Mouse (Mus musculus): Measurements from ENCODE around the gene Smpd3. TPM values are rescaled to one million over a fixed set of nuclear protein-coding genes. Genes with fewer than 3 reads are reported as not detected.

The Smpd3 gene
- polyA plus RNA-seq (2015; fragmentation: Nextera tagmentation; extraction: Ambion mirVana) = 0.46 and 0.77 TPM in 2 replicates

GRCm38 (mm10) chr8:106337852-106338521 lies at the start of gene Smpd3:
Gene Smpd3 (minus strand): TSS chr8:106337988.
- H3K27me3 ChIP-seq (ENCODE audit: control insufficient read depth, insufficient read depth, low read depth, low read length) = peaks cover 28% of the 10 kb centered on the region
- H3K4me1 ChIP-seq (ENCODE audit: control insufficient read depth, low read depth, low read length) = peaks cover 4% of the 10 kb centered on the region
- peak; percentile 99 for ATAC-seq (ENCODE audit: low read depth)
- H3K36me3 ChIP-seq (ENCODE audit: control insufficient read depth, insufficient read depth) = no peaks in the 10 kb centered on the region
- H3K9ac ChIP-seq (ENCODE audit: low read depth, low read length) = no peak within 1 kb of the TSS
- H3K4me3 ChIP-seq (ENCODE audit: low read depth, low read length) = peak within 1 kb of the TSS; percentile 53
- H3K9me3 ChIP-seq (replicated peaks; ENCODE audit: control insufficient read depth, low read length) = no peaks in the 10 kb centered on the region
- under 1% methylated on average over 45 of the region's 45 CpGs for WGBS (ENCODE audit: insufficient replicate concordance)
- H3K4me2 ChIP-seq (ENCODE audit: low read depth, low read length) = peak within 1 kb of the TSS; percentile 55
- no peak within 1 kb of the TSS for H3K27ac ChIP-seq (ENCODE audit: low read length)

- no peaks in the 10 kb centered on the region for H3K27me3 ChIP-seq (ENCODE audit: control insufficient read depth, insufficient read depth, low read depth, low read length)
- H3K27ac ChIP-seq (ENCODE audit: low read length) = no peak overlapping the region
- no peaks in the 10 kb centered on the region for H3K9me3 ChIP-seq (replicated peaks; ENCODE audit: control insufficient read depth, low read length)
- no peak overlapping the region for H3K9ac ChIP-seq (ENCODE audit: low read depth, low read length)
- no peaks in the 10 kb centered on the region for H3K4me1 ChIP-seq (ENCODE audit: control insufficient read depth, low read depth, low read length)
- no peak for ATAC-seq (ENCODE audit: low read depth)
- H3K4me3 ChIP-seq (ENCODE audit: low read depth, low read length) = no peak overlapping the region
- WGBS (ENCODE audit: insufficient replicate concordance) = 69% methylated on average over 6 of the region's 6 CpGs
- no peak overlapping the region for H3K4me2 ChIP-seq (ENCODE audit: low read depth, low read length)
- no peaks in the 10 kb centered on the region for H3K36me3 ChIP-seq (ENCODE audit: control insufficient read depth, insufficient read depth)
These were observed 43.2 kb upstream of the Smpd3 start for GRCm38 (mm10) chr8:106381026-106381425.

- Histone ChIP-seq H3K9me3 (replicated peaks; ENCODE audit: control insufficient read depth, low read length) (no peaks in the 10 kb centered on the region), H3K27ac (ENCODE audit: low read length) (no peak overlapping the region), H3K27me3 (ENCODE audit: control insufficient read depth, insufficient read depth, low read depth, low read length) (no peaks in the 10 kb centered on the region), H3K4me3 (ENCODE audit: low read depth, low read length) (no peak overlapping the region), H3K4me1 (ENCODE audit: control insufficient read depth, low read depth, low read length) (no peaks in the 10 kb centered on the region), H3K4me2 (ENCODE audit: low read depth, low read length) (no peak overlapping the region), H3K36me3 (ENCODE audit: control insufficient read depth, insufficient read depth) (no peaks in the 10 kb centered on the region), H3K9ac (ENCODE audit: low read depth, low read length) (no peak overlapping the region)
- ATAC-seq (ENCODE audit: low read depth) = no peak
- WGBS (ENCODE audit: insufficient replicate concordance) = 51% methylated on average over 5 of the region's 5 CpGs
These were observed 41.6 kb upstream of the Smpd3 start for GRCm38 (mm10) chr8:106379357-106379756.

DNA sequence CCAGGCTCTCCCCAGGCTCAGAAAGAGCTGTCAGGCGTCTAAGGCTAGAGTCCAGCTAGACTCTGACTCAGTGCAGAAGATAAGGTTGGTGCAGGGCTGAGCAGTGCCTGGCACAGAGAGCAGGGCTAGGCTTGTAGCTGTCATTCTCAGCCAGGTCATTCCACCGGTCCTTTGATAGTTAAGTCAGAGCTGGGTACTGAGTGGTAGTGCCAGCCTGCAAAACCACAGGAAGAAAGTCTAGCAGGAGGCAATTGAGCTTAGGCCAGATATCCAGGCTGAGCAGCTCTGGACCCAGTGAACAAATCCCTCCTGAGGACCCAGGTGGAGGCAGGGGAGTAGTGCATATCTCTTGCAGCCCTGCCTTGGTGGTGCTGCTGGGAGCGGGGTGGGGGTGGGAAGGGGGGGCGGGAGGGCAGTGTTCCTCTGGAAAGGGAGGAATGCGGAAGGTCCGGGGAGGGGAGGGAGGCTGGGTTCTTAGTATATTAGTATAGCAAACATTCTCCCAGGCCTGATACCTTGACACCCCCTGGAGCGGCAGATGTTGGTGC lies 40.8 kb upstream of the Smpd3 start:
- Histone ChIP-seq H3K4me3 (ENCODE audit: low read depth, low read length) (no peak overlapping the region), H3K36me3 (ENCODE audit: control insufficient read depth, insufficient read depth) (no peaks in the 10 kb centered on the region), H3K27ac (ENCODE audit: low read length) (no peak overlapping the region), H3K4me1 (ENCODE audit: control insufficient read depth, low read depth, low read length) (no peaks in the 10 kb centered on the region), H3K27me3 (ENCODE audit: control insufficient read depth, insufficient read depth, low read depth, low read length) (no peaks in the 10 kb centered on the region), H3K4me2 (ENCODE audit: low read depth, low read length) (no peak overlapping the region), H3K9ac (ENCODE audit: low read depth, low read length) (no peak overlapping the region), H3K9me3 (replicated peaks; ENCODE audit: control insufficient read depth, low read length) (no peaks in the 10 kb centered on the region)
- WGBS (ENCODE audit: insufficient replicate concordance) = 57% methylated on average over 6 of the region's 7 CpGs
- ATAC-seq (ENCODE audit: low read depth) = no peak

DNA sequence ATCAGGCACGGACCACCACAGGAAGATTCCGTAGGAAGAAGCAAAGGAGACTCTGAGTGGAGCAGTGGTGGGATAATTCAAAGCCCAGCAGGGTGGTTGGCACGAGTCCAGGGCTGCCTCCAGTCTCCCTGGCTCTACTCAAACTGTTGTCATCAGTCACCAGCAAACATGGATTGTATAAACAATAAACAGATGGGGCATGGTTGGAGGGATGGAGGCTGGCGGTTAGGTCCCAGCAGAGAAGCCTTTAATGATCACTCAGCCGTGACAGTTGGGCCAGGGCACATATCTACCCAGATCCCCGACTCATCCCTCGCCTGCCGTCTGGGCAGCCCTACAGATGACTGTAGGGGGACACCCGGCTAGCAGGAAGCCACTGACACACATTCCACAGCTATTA lies 39.1 kb upstream of the Smpd3 start:
- ATAC-seq (ENCODE audit: low read depth) = no peak
- Histone ChIP-seq H3K27me3 (ENCODE audit: control insufficient read depth, insufficient read depth, low read depth, low read length) (no peaks in the 10 kb centered on the region), H3K27ac (ENCODE audit: low read length) (no peak overlapping the region), H3K9me3 (replicated peaks; ENCODE audit: control insufficient read depth, low read length) (no peaks in the 10 kb centered on the region), H3K9ac (ENCODE audit: low read depth, low read length) (no peak overlapping the region), H3K4me1 (ENCODE audit: control insufficient read depth, low read depth, low read length) (no peaks in the 10 kb centered on the region), H3K36me3 (ENCODE audit: control insufficient read depth, insufficient read depth) (no peaks in the 10 kb centered on the region), H3K4me3 (ENCODE audit: low read depth, low read length) (no peak overlapping the region), H3K4me2 (ENCODE audit: low read depth, low read length) (no peak overlapping the region)
- 42% methylated on average over 9 of the region's 9 CpGs for WGBS (ENCODE audit: insufficient replicate concordance)

- H3K27ac ChIP-seq (ENCODE audit: low read length) = no peak overlapping the region
- H3K27me3 ChIP-seq (ENCODE audit: control insufficient read depth, insufficient read depth, low read depth, low read length) = no peaks in the 10 kb centered on the region
- H3K9ac ChIP-seq (ENCODE audit: low read depth, low read length) = no peak overlapping the region
- WGBS (ENCODE audit: insufficient replicate concordance) = 58% methylated on average over 7 of the region's 7 CpGs
- no peak overlapping the region for H3K4me3 ChIP-seq (ENCODE audit: low read depth, low read length)
- no peaks in the 10 kb centered on the region for H3K36me3 ChIP-seq (ENCODE audit: control insufficient read depth, insufficient read depth)
- no peaks in the 10 kb centered on the region for H3K9me3 ChIP-seq (replicated peaks; ENCODE audit: control insufficient read depth, low read length)
- H3K4me1 ChIP-seq (ENCODE audit: control insufficient read depth, low read depth, low read length) = no peaks in the 10 kb centered on the region
- no peak for ATAC-seq (ENCODE audit: low read depth)
- H3K4me2 ChIP-seq (ENCODE audit: low read depth, low read length) = no peak overlapping the region
These were observed 38.2 kb upstream of the Smpd3 start for GRCm38 (mm10) chr8:106375957-106376356.

DNA sequence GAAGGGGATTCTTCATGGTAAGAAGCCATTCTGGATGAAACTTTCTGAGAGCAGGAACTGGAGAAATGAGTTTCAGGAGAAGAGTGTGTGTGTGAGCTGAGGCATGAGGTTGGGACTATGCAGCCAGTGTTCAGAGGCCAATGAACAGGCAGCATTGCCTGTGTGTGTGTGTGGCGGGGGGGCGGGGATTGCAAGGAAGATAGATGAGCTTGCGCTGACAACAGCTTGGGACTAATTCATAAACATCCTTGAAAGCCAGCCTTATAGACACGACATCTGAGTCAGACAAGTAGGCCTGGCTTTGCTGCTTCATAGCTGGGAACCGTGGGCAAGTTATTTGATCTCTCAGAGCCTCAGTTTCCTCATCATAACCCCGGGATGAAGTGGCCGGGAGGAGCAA lies 31.3 kb upstream of the Smpd3 start:
- H3K27me3 ChIP-seq (ENCODE audit: control insufficient read depth, insufficient read depth, low read depth, low read length) = no peaks in the 10 kb centered on the region

GRCm38 (mm10) chr8:106368501-106368900 lies 30.7 kb upstream of the Smpd3 start:
- no peak for ATAC-seq (ENCODE audit: low read depth)
- 45% methylated on average over 3 of the region's 3 CpGs for WGBS (ENCODE audit: insufficient replicate concordance)
- H3K36me3 ChIP-seq (ENCODE audit: control insufficient read depth, insufficient read depth) = no peaks in the 10 kb centered on the region

More for the DNA sequence above, 31.3 kb upstream of the Smpd3 start:
- Histone ChIP-seq H3K9me3 (replicated peaks; ENCODE audit: control insufficient read depth, low read length) (no peaks in the 10 kb centered on the region), H3K4me2 (ENCODE audit: low read depth, low read length) (no peak overlapping the region), H3K27ac (ENCODE audit: low read length) (no peak overlapping the region), H3K9ac (ENCODE audit: low read depth, low read length) (no peak overlapping the region), H3K4me1 (ENCODE audit: control insufficient read depth, low read depth, low read length) (no peaks in the 10 kb centered on the region), H3K4me3 (ENCODE audit: low read depth, low read length) (no peak overlapping the region), H3K36me3 (ENCODE audit: control insufficient read depth, insufficient read depth) (no peaks in the 10 kb centered on the region)
- 72% methylated on average over 7 of the region's 7 CpGs for WGBS (ENCODE audit: insufficient replicate concordance)
- ATAC-seq (ENCODE audit: low read depth) = no peak

GRCm38 (mm10) chr8:106364837-106365236 lies 27.0 kb upstream of the Smpd3 start:
- no peak for ATAC-seq (ENCODE audit: low read depth)
- no peaks in the 10 kb centered on the region for H3K27me3 ChIP-seq (ENCODE audit: control insufficient read depth, insufficient read depth, low read depth, low read length)
- H3K27ac ChIP-seq (ENCODE audit: low read length) = no peak overlapping the region
- no peak overlapping the region for H3K4me2 ChIP-seq (ENCODE audit: low read depth, low read length)
- H3K36me3 ChIP-seq (ENCODE audit: control insufficient read depth, insufficient read depth) = no peaks in the 10 kb centered on the region
- H3K4me1 ChIP-seq (ENCODE audit: control insufficient read depth, low read depth, low read length) = no peaks in the 10 kb centered on the region
- 29% methylated on average over 5 of the region's 5 CpGs for WGBS (ENCODE audit: insufficient replicate concordance)
- no peaks in the 10 kb centered on the region for H3K9me3 ChIP-seq (replicated peaks; ENCODE audit: control insufficient read depth, low read length)
- no peak overlapping the region for H3K4me3 ChIP-seq (ENCODE audit: low read depth, low read length)
- H3K9ac ChIP-seq (ENCODE audit: low read depth, low read length) = no peak overlapping the region

More at GRCm38 (mm10) chr8:106368501-106368900, 30.7 kb upstream of the Smpd3 start:
- Histone ChIP-seq H3K27me3 (ENCODE audit: control insufficient read depth, insufficient read depth, low read depth, low read length) (no peaks in the 10 kb centered on the region), H3K4me1 (ENCODE audit: control insufficient read depth, low read depth, low read length) (no peaks in the 10 kb centered on the region), H3K9me3 (replicated peaks; ENCODE audit: control insufficient read depth, low read length) (no peaks in the 10 kb centered on the region), H3K9ac (ENCODE audit: low read depth, low read length) (no peak overlapping the region), H3K4me2 (ENCODE audit: low read depth, low read length) (no peak overlapping the region), H3K4me3 (ENCODE audit: low read depth, low read length) (no peak overlapping the region), H3K27ac (ENCODE audit: low read length) (no peak overlapping the region)
